Mouse (Mus musculus) liver, embryonic 11.5 days (tissue): Measurements from ENCODE around the gene Cdc7. TPM values are rescaled to one million over a fixed set of nuclear protein-coding genes. Genes with fewer than 3 reads are reported as not detected.
"Not testable (repeated sequence)": the region's sequence is repeated elsewhere in the genome, so short reads cannot be mapped to it uniquely, and the experiment has no call there.

Experiments
- ATAC-seq: fragments of 200-750 bp; cut with Nextera tagmentation; replicated peaks from 2 replicates; pipeline ENCODE4 v1.8.0; 2017; ENCODE audit warnings: moderate number of reproducible peaks, mild to moderate bottlenecking, moderate TSS enrichment, moderate library complexity; ENCODE audit not compliant: low FRiP score
- DNase-seq: peaks from one replicate; pipeline ENCODE4 v3.0.0-alpha.2; 2017; ENCODE audit warnings: low spot score
- H3K27ac ChIP-seq: fragments of 300-500 bp; sonication (generic); 2 replicates; pipeline ENCODE4 v1.5.1; 2014; ENCODE audit warnings: mild to moderate bottlenecking, low read depth, low read length, control low read depth
- H3K27me3 ChIP-seq: fragments of 300-500 bp; sonication (generic); replicated peaks from 2 replicates; pipeline ENCODE4 v1.6.1; 2014; ENCODE audit warnings: low read length, mixed read lengths; ENCODE audit not compliant: control insufficient read depth, insufficient read depth
- H3K36me3 ChIP-seq: fragments of 300-500 bp; sonication (generic); 2 replicates; pipeline ENCODE4 v1.6.1; 2014; ENCODE audit warnings: mild to moderate bottlenecking, low read length, moderate library complexity, mixed read lengths; ENCODE audit not compliant: control insufficient read depth, insufficient read depth
- H3K4me1 ChIP-seq: fragments of 300-500 bp; sonication (generic); replicated peaks from 2 replicates; pipeline ENCODE4 v1.6.1; 2014; ENCODE audit warnings: low read length, mixed read lengths; ENCODE audit not compliant: control insufficient read depth, insufficient read depth
- H3K4me2 ChIP-seq: fragments of 300-500 bp; sonication (generic); 2 replicates; pipeline ENCODE4 v1.6.1; 2014; ENCODE audit warnings: mild to moderate bottlenecking, control low read depth, moderate library complexity
- H3K4me3 ChIP-seq: fragments of 300-500 bp; sonication (generic); 2 replicates; pipeline ENCODE4 v1.5.1; 2014; ENCODE audit warnings: low read depth, low read length, control low read depth
- H3K9ac ChIP-seq: fragments of 300-500 bp; sonication (generic); 2 replicates; pipeline ENCODE4 v1.6.1; 2014; ENCODE audit warnings: low read depth, low read length, control low read depth
- H3K9me3 ChIP-seq: fragments of 300-500 bp; sonication (generic); 2 replicates; pipeline ENCODE4 v1.6.1; 2016; ENCODE audit warnings: low read length, inconsistent platforms, mixed read lengths; ENCODE audit not compliant: control insufficient read depth
- WGBS: fragments of 180-500 bp; shearing (Covaris S2); extraction: QIAGEN DNeasy Blood & Tissue Kit; methylation state at CpG from one replicate; pipeline ENCODE4 v1.1.7; 2014; 5-methylcytosine and 5-hydroxymethylcytosine counted together
- polyA plus RNA-seq: library from polyadenylated mRNA; unstranded; fragments of >200 nt; fragmentation: Nextera tagmentation; extraction: Ambion mirVana; gene quantifications from 2 replicates; pipeline ENCODE4 v1.2.1, GENCODE M21; 2014

Cdc7 gene
- polyA plus RNA-seq, 1 experiment from 2014 or later = 55.0 TPM

GRCm38 (mm10) chr5:106959031-106959430 lies 5.1 kb upstream of the Cdc7 start:
- 91% methylated on average over 3 of the region's 3 CpGs for WGBS
- Histone ChIP-seq H3K4me2 (no peak overlapping the region), H3K36me3 (no peaks in the 10 kb centered on the region), H3K4me3 (no peak overlapping the region), H3K4me1 (peaks cover 3% of the 10 kb centered on the region; the same call in 1 of the 2 replicates), H3K27ac (no peak overlapping the region), H3K27me3 (no peaks in the 10 kb centered on the region), H3K9me3 (0 out of 2 replicates have a peak, but pooled peaks cover 3% of the 10 kb centered on the region), H3K9ac (no peak overlapping the region)
- DNase-seq = no peak
- ATAC-seq = no peak

DNA sequence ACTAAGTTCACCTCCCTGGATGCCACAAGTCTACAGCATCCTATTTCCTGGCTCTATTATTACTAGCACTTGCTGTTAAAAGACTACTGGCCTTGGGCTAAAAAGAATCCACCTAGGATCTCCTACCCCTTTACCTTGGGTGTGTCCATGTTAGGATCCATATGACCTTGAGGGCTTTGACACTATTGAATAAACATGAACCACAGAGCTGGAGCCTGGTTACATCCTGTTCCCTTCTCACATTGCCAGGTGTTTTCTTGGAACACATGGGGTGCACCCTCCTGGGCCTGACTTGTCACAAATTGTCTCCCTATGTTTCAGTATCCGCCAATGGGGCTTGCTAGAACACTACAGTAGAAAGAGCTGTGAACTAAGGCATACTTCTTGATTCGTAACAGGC lies 3.7 kb upstream of the Cdc7 start:
- Histone ChIP-seq H3K4me3 (no peak overlapping the region), H3K4me1 (peaks cover 3% of the 10 kb centered on the region; the same call in 1 of the 2 replicates), H3K4me2 (no peak overlapping the region), H3K9me3 (0 out of 2 replicates have a peak, but pooled peaks cover 3% of the 10 kb centered on the region), H3K27me3 (no peaks in the 10 kb centered on the region), H3K9ac (no peak overlapping the region), H3K36me3 (no peaks in the 10 kb centered on the region), H3K27ac (no peak overlapping the region)
- DNase-seq (no peak), ATAC-seq (no peak)
- WGBS = 82% methylated on average over 2 of the region's 2 CpGs

GRCm38 (mm10) chr5:106964513-106965014 lies 442 bp downstream of the Cdc7 start:
- DNase-seq (no peak), ATAC-seq (peak; percentile 87)
- Histone ChIP-seq H3K27ac (peak overlapping the region; percentile 79; the same call in 1 of the 2 replicates), H3K9ac (peak overlapping the region; percentile 93), H3K27me3 (no peaks in the 10 kb centered on the region), H3K4me1 (peaks cover 3% of the 10 kb centered on the region; the same call in 1 of the 2 replicates), H3K9me3 (0 out of 2 replicates have a peak, but pooled peaks cover 2% of the 10 kb centered on the region), H3K4me3 (peak overlapping the region; percentile 97), H3K4me2 (peak overlapping the region; percentile 88), H3K36me3 (peaks cover 10% of the 10 kb centered on the region; the same call in 1 of the 2 replicates)
- under 1% methylated on average over 41 of the region's 41 CpGs for WGBS

DNA sequence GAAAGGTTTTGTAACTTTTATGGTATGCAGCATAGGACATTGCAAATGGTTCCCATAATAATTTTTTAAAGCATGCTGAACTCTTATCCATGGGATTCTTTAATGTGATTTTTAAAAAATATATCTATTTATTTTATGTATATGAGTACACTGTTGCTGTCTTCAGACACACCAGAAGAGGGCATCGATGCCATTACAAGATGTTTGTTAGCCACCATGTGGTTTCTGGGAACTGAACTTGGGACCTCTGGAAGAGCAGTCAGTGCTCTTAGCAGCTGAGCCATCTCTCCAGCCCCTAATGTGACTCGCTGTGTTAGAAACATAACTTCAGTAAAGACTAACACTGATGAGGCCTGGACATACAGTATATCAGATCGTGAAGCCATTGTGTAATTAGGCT lies 2.3 kb downstream of the Cdc7 start:
- no peak overlapping the region for H3K4me2 ChIP-seq
- H3K36me3 ChIP-seq = peaks cover 21% of the 10 kb centered on the region
- H3K9ac ChIP-seq = no peak overlapping the region
- no peak overlapping the region for H3K4me3 ChIP-seq
- no peak overlapping the region for H3K27ac ChIP-seq
- WGBS = 86% methylated on average over 3 of the region's 3 CpGs
- peaks cover 3% of the 10 kb centered on the region; the same call in 1 of the 2 replicates for H3K4me1 ChIP-seq
- H3K27me3 ChIP-seq = no peaks in the 10 kb centered on the region
- no peak for DNase-seq
- ATAC-seq = no peak
- H3K9me3 ChIP-seq = no peaks in the 10 kb centered on the region

GRCm38 (mm10) chr5:106967578-106967977 lies 3.5 kb downstream of the Cdc7 start:
- Histone ChIP-seq H3K4me2 (no peak overlapping the region), H3K27ac (no peak overlapping the region), H3K9ac (peak overlapping the region; percentile 34; the same call in 1 of the 2 replicates), H3K27me3 (no peaks in the 10 kb centered on the region), H3K9me3 (no peaks in the 10 kb centered on the region), H3K4me1 (peaks cover 3% of the 10 kb centered on the region; the same call in 1 of the 2 replicates), H3K36me3 (peaks cover 28% of the 10 kb centered on the region), H3K4me3 (no peak overlapping the region)
- WGBS = 94% methylated on average over 1 of the region's 1 CpGs
- ATAC-seq = no peak
- DNase-seq = no peak

- Histone ChIP-seq H3K36me3 (peaks cover 46% of the 10 kb centered on the region), H3K9ac (no peak overlapping the region), H3K4me1 (no peaks in the 10 kb centered on the region), H3K4me3 (no peak overlapping the region), H3K27ac (no peak overlapping the region), H3K4me2 (no peak overlapping the region), H3K9me3 (no peaks in the 10 kb centered on the region), H3K27me3 (no peaks in the 10 kb centered on the region)
- DNase-seq (no peak), ATAC-seq (no peak)
- WGBS = 86% methylated on average over 7 of the region's 7 CpGs
Measured at GRCm38 (mm10) chr5:106973883-106974282, 9.8 kb downstream of the Cdc7 start.

GRCm38 (mm10) chr5:106979156-106979555 lies 15.0 kb downstream of the Cdc7 start:
- no peak overlapping the region for H3K27ac ChIP-seq
- H3K4me1 ChIP-seq = no peaks in the 10 kb centered on the region
- H3K27me3 ChIP-seq = no peaks in the 10 kb centered on the region
- 87% methylated on average over 7 of the region's 7 CpGs for WGBS
- H3K36me3 ChIP-seq = peaks cover 23% of the 10 kb centered on the region
- no peak overlapping the region for H3K9ac ChIP-seq
- ATAC-seq (no peak), DNase-seq (no peak)
- no peak overlapping the region for H3K4me3 ChIP-seq
- H3K9me3 ChIP-seq = no peaks in the 10 kb centered on the region
- no peak overlapping the region for H3K4me2 ChIP-seq

DNA sequence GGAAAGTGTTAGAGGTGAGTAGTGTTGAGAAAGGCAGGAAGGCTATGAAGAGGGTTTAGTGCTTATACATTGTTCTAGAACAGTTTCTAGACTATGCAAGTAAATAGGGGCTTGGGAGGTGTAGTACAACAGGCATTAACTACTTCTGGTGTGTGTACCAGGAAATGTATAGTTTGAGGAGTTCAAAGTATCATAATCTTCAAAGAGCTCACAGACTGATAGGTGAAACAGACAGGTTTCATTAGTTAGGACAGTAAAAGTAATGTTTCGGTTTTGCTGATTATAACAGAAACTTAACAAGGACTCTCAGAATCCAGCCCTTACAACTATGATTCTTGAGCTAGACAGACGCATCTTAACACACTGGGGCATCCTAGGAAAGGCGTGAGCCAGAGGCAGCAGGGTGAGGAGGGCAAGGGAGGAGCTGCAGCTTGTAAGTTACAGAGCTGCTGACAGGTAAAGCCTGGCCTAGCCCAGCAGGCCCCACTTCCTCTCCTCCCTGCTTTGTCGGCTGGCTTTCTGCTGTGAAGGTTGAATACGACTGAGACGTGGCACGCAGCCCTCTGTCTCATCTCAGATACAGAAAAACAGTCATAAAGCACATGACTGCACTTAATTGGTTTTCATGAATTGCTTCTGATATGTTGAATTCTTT lies 18.3 kb downstream of the Cdc7 start:
- Histone ChIP-seq H3K27ac (no peak overlapping the region), H3K27me3 (no peaks in the 10 kb centered on the region), H3K4me3 (no peak overlapping the region), H3K9ac (no peak overlapping the region), H3K9me3 (no peaks in the 10 kb centered on the region), H3K4me2 (no peak overlapping the region), H3K36me3 (peaks cover 11% of the 10 kb centered on the region), H3K4me1 (no peaks in the 10 kb centered on the region)
- DNase-seq (no peak), ATAC-seq (no peak)
- WGBS = 76% methylated on average over 7 of the region's 7 CpGs

DNA sequence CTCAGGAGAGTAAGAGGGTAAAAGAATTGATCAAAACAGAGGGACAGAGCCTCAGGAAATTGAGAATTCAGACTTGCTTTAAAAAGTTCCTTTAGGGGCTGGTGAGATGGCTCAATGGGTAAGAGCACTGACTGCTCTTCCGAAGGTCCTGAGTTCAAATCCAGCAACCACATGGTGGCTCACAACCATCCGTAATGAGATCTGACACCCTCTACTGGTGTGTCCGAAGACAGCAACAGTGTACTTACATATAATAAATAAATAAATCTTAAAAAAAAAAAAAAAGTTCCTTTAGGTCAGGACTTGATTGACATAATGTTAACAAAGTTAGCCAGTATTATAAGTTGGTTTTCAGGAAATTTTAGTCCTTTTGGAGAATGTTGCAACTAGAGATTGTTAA lies 20.8 kb downstream of the Cdc7 start:
- H3K4me2 ChIP-seq, ATAC-seq, H3K9ac ChIP-seq, H3K27me3 ChIP-seq, H3K4me1 ChIP-seq, H3K36me3 ChIP-seq, DNase-seq, H3K4me3 ChIP-seq, H3K9me3 ChIP-seq, H3K27ac ChIP-seq: not testable (repeated sequence)
- WGBS = 93% methylated on average over 3 of the region's 3 CpGs
